Mouse (Mus musculus): Measurements from ENCODE around the gene Themis2. TPM values are rescaled to one million over a fixed set of nuclear protein-coding genes. Genes with fewer than 3 reads are reported as not detected.
"Not testable (repeated sequence)": the region's sequence is repeated elsewhere in the genome, so short reads cannot be mapped to it uniquely, and the experiment has no call there.

The Themis2 gene
- total RNA-seq, 1 experiment from 2014 or later: 9.8 TPM

GRCm38 (mm10) chr4:132803212-132803611 lies 7.0 kb upstream of the Themis2 start:
- no peak for ATAC-seq (replicated peaks in 1 of 2; ENCODE audit: insufficient read depth in 1 of 2, low FRiP score in 2 of 2, low TSS enrichment in 1 of 2, low read depth in 1 of 2, poor library complexity in 2 of 2, severe bottlenecking in 2 of 2)

- peak; percentile 48 to 69; a peak in 3 of 4 replicates for ATAC-seq (replicated peaks in 1 of 2; ENCODE audit: insufficient read depth in 1 of 2, low FRiP score in 2 of 2, low TSS enrichment in 1 of 2, low read depth in 1 of 2, poor library complexity in 2 of 2, severe bottlenecking in 2 of 2)
These were observed 6.0 kb upstream of the Themis2 start for GRCm38 (mm10) chr4:132802171-132802637.

DNA sequence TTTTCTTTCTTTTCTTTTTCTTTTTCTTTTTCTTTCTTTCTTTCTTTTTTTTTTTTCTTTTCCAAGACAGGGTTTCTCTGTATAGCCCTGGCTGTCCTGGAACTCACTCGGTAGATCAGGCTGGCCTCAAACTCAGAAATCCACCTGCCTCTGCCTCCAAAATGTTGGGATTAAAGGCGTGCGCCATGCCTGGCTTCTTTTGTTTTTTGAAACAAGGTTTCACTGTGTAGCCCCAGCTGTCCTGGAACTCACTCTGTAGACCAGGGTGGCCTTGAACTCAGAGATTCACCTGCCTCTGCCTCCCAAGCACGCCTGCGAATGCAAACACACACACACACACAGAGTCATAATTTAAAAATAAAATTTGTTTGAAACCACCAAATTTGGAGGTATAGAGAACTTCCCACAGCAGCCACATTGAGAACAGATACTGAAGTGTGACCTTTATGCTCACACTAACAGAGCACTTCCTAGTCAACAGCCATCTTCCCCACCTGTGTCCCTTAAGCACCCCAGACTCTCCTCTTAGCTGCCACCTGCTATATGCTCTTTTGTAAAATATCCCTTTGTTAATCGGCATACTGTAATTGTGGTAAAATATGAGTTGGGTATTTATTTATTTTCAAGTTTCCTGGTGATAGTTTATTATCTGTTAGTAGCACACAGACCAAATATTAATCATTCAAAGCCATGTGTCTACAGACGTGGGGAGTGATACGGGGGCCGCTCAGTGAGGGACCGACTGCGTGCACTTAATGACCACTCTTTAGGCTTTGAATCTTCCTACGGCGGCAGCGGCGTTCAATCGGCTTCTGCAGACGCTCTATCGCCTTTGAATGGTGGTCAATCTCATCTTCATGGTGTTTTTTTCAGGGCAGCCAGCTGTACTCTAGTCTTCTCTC lies 5.2 kb upstream of the Themis2 start:
- ATAC-seq (replicated peaks in 1 of 2; ENCODE audit: insufficient read depth in 1 of 2, low FRiP score in 2 of 2, low TSS enrichment in 1 of 2, low read depth in 1 of 2, poor library complexity in 2 of 2, severe bottlenecking in 2 of 2): 0 out of 4 replicates have a peak, but pooled peaks of 1 of the 2 experiments have one; percentile 2

DNA sequence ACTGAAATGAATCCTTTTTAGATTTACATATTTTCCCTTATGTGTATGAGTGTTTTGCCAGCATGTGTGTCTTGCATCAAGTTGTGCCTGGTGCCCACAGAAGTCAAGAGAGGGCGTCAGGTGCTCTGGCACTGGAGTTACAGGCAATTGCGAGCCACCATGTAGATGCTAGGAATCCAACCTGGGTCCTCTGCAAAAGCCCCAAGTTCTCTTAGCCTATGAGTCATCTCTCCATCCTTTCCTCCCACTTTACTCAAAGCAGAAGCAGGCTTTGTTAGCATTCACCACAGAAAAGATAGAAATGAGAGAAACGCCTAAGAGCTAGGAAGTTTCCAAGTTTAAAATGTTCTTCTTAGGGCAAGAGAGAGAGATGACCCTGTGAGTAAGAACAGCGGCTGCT lies 3.7 kb upstream of the Themis2 start:
- ATAC-seq (replicated peaks in 1 of 2; ENCODE audit: insufficient read depth in 1 of 2, low FRiP score in 2 of 2, low TSS enrichment in 1 of 2, low read depth in 1 of 2, poor library complexity in 2 of 2, severe bottlenecking in 2 of 2): no peak

- not testable (repeated sequence) for ATAC-seq (replicated peaks in 1 of 2; ENCODE audit: insufficient read depth in 1 of 2, low FRiP score in 2 of 2, low TSS enrichment in 1 of 2, low read depth in 1 of 2, poor library complexity in 2 of 2, severe bottlenecking in 2 of 2)
These were observed 2.5 kb upstream of the Themis2 start for GRCm38 (mm10) chr4:132798666-132799065.

- no peak for ATAC-seq (replicated peaks in 1 of 2; ENCODE audit: insufficient read depth in 1 of 2, low FRiP score in 2 of 2, low TSS enrichment in 1 of 2, low read depth in 1 of 2, poor library complexity in 2 of 2, severe bottlenecking in 2 of 2)
These were observed 1.8 kb upstream of the Themis2 start for GRCm38 (mm10) chr4:132798028-132798427.

DNA sequence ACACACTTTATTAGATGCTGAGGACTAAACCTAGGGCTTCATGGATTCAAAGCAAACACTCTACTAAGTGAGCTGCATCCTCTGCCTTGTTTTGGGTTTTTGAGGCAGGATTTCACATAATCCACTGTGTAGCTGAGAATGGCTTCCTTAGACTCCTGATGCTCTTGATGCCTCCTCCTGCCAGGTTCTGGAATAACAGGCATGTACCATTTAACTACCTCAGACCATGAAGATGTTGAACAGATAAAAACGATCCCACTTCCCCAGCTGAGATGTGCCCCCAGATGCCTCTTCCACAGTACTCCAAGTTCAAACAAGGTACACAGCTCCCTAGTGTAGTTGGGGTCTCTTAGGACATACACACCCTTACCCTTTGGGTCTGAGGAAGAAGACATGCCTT lies 1.3 kb upstream of the Themis2 start:
- no peak for ATAC-seq (replicated peaks in 1 of 2; ENCODE audit: insufficient read depth in 1 of 2, low FRiP score in 2 of 2, low TSS enrichment in 1 of 2, low read depth in 1 of 2, poor library complexity in 2 of 2, severe bottlenecking in 2 of 2)

GRCm38 (mm10) chr4:132795171-132795570 lies 1.0 kb downstream of the Themis2 start:
- no peak for ATAC-seq (replicated peaks in 1 of 2; ENCODE audit: insufficient read depth in 1 of 2, low FRiP score in 2 of 2, low TSS enrichment in 1 of 2, low read depth in 1 of 2, poor library complexity in 2 of 2, severe bottlenecking in 2 of 2)

- peak in 1 of 2 experiments; percentile 62; a peak in 1 of 4 replicates for ATAC-seq (replicated peaks in 1 of 2; ENCODE audit: insufficient read depth in 1 of 2, low FRiP score in 2 of 2, low TSS enrichment in 1 of 2, low read depth in 1 of 2, poor library complexity in 2 of 2, severe bottlenecking in 2 of 2)
These were observed 1.4 kb downstream of the Themis2 start for GRCm38 (mm10) chr4:132794760-132795159.

GRCm38 (mm10) chr4:132794028-132794427 lies 2.2 kb downstream of the Themis2 start:
- peak; percentile 30 to 60; a peak in 2 of 4 replicates for ATAC-seq (replicated peaks in 1 of 2; ENCODE audit: insufficient read depth in 1 of 2, low FRiP score in 2 of 2, low TSS enrichment in 1 of 2, low read depth in 1 of 2, poor library complexity in 2 of 2, severe bottlenecking in 2 of 2)

- ATAC-seq (replicated peaks in 1 of 2; ENCODE audit: insufficient read depth in 1 of 2, low FRiP score in 2 of 2, low TSS enrichment in 1 of 2, low read depth in 1 of 2, poor library complexity in 2 of 2, severe bottlenecking in 2 of 2): not testable (repeated sequence)
These were observed 2.7 kb downstream of the Themis2 start for GRCm38 (mm10) chr4:132793322-132794004.

DNA sequence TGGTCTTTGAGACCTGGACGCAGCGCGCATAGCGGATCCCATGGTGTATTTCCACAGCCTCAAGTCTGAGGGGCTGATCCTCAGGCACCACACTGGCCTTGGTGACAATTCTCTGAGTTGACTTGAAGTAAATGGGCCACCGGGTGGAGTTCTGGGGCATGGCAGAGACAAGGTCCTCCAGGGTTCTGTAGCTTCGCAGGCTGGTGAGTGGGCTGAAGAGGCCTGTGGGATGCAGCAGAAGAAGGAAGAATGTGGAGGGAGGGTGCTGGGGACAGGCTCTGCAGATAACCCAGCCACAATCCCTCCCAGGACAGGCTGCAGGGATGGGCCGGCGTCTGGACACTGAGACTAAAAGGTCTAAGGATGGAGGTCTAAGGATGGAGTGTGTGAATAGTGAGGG lies 6.5 kb downstream of the Themis2 start:
- no peak for ATAC-seq (replicated peaks in 1 of 2; ENCODE audit: insufficient read depth in 1 of 2, low FRiP score in 2 of 2, low TSS enrichment in 1 of 2, low read depth in 1 of 2, poor library complexity in 2 of 2, severe bottlenecking in 2 of 2)

- no peak for ATAC-seq (replicated peaks in 1 of 2; ENCODE audit: insufficient read depth in 1 of 2, low FRiP score in 2 of 2, low TSS enrichment in 1 of 2, low read depth in 1 of 2, poor library complexity in 2 of 2, severe bottlenecking in 2 of 2)
These were observed 11.0 kb downstream of the Themis2 start for GRCm38 (mm10) chr4:132785228-132785627.

DNA sequence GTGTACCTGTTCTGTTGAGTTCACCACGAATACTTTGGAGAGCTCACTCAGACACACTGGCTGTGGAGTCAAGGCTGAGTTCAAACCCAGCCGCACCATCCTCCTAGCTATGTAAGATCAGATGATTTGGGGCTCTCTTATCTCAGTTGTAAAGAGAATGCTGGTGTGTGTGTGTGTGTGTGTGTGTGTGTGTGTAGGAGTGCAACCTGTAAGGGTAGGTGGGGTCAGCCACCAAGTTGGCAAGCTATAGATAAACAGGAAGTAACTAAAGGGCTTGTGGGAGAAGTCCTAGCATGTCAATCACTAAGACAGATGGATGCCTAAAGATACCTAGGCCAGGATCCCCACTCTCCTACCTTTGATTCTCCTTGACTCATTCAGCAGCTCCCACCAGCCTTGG lies 12.5 kb downstream of the Themis2 start:
- ATAC-seq (replicated peaks in 1 of 2; ENCODE audit: insufficient read depth in 1 of 2, low FRiP score in 2 of 2, low TSS enrichment in 1 of 2, low read depth in 1 of 2, poor library complexity in 2 of 2, severe bottlenecking in 2 of 2): no peak

- peak; percentile 76 to 84 for ATAC-seq (replicated peaks in 1 of 2; ENCODE audit: insufficient read depth in 1 of 2, low FRiP score in 2 of 2, low TSS enrichment in 1 of 2, low read depth in 1 of 2, poor library complexity in 2 of 2, severe bottlenecking in 2 of 2)
These were observed 15.9 kb downstream of the Themis2 start for GRCm38 (mm10) chr4:132780288-132780687.

DNA sequence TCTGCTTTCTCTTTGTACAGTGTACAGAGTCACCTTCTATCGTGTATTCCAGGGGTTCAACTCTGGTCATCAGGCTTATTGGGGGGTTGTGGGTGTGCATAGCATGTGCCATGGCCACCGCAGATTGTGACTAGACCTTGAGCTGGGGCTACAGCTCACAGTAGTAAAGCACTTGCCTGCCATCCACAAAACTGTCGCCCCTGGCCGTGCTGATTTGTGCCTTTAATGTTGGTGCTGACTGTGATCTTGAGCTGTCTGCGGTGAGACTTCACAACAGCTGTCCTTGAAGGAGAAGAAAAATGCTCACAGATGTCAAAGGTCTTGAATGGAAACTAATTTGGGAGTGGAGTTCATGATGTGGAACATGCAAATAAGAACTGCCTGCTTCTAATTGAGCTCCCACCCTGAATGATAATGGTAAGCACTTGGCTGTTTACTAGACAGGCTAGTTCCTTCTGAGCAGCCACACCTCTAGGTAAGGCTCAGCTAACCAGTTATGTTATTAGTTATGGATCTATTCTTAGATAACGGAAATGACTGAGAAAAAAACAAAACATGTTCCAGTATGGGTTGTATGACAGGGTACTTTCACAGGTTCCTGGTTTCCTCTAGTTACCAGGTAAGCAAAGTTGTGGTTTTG lies 17.5 kb downstream of the Themis2 start:
- ATAC-seq (replicated peaks in 1 of 2; ENCODE audit: insufficient read depth in 1 of 2, low FRiP score in 2 of 2, low TSS enrichment in 1 of 2, low read depth in 1 of 2, poor library complexity in 2 of 2, severe bottlenecking in 2 of 2): no peak

DNA sequence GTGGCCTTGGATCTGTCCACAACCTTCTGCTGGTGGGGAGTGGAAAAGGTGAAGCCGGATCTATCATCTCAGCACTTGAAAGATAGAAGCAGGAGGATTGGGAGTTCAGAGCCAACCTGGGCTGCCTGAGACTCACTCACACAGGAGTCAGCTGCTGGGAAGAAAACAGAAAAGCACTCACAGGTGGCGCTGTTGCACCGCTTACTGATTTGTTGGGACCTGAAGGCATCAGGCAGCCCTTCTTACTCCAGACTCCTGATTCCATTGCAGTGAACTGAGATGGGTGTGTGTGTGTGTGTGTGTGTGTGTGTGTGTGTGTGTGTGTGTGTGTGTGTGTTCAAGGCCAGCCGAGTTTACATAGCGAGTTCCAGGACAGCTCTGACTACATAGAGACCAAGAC lies 19.4 kb downstream of the Themis2 start:
- peak; percentile 47 to 66; a peak in 3 of 4 replicates for ATAC-seq (replicated peaks in 1 of 2; ENCODE audit: insufficient read depth in 1 of 2, low FRiP score in 2 of 2, low TSS enrichment in 1 of 2, low read depth in 1 of 2, poor library complexity in 2 of 2, severe bottlenecking in 2 of 2)

GRCm38 (mm10) chr4:132774905-132775304 lies 21.3 kb downstream of the Themis2 start:
- no peak for ATAC-seq (replicated peaks in 1 of 2; ENCODE audit: insufficient read depth in 1 of 2, low FRiP score in 2 of 2, low TSS enrichment in 1 of 2, low read depth in 1 of 2, poor library complexity in 2 of 2, severe bottlenecking in 2 of 2)
